Comparison of ENCODE assay signal across 25 mouse cellular contexts in the genomic region with DNA sequence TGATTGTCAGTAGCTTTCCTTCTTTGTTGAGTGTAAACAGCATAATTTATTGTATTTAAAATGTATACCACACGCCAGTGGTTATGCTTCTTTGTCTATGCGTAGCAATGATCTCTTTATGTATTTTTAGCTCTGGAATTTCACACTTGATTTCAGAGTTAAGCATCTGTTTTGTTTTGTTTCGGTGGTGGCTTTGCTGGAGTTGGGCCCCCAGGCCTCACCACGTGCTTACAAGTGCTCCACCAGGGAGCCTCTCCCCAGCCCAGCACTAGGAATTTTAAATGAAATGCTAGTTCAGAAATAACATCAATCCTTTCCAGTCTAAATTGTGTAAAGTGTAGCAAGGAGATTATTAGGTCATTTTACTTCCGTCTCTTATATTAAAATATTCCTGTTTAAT.
DNase-seq lines count a peak whose midpoint lies in the region; ATAC-seq and TF ChIP-seq lines count a peak whose summit lies in the region.
"Had no signal": no experiment of that assay in that cellular context is flagged by ENCODE, and none has a peak within 500 bp of the region (broad histone marks: within the 10 kb centered on the region; RNA-seq: fewer than 3 reads in every experiment).

No protein-coding gene starts in this region.

- peaks cover 20% of the 10 kb centered on the region for H3K4me1 ChIP-seq in forebrain, embryonic 10.5 days
- H3K4me1 ChIP-seq in forebrain, embryonic 16.5 days (replicated peaks; ENCODE audit: control insufficient read depth, insufficient read depth, low read length), result no peaks in the 10 kb centered on the region
- H3K4me1 ChIP-seq in heart, embryonic 12.5 days (replicated peaks), result peaks cover 25% of the 10 kb centered on the region
- H3K4me1 ChIP-seq in heart, adult 2 months (ENCODE audit: control insufficient read depth, insufficient read depth, low read length), result no peaks in the 10 kb centered on the region
- peaks cover 8% of the 10 kb centered on the region; the same call in 1 of the 2 replicates for H3K4me1 ChIP-seq in embryonic facial prominence, embryonic 14.5 days (ENCODE audit: control insufficient read depth, insufficient read depth, low read length)
- peaks cover 8% of the 10 kb centered on the region for H3K4me1 ChIP-seq in limb, embryonic 10.5 days
- H3K4me1 ChIP-seq: forebrain, embryonic 12.5 days; forebrain, embryonic 15.5 days; intestine, embryonic 15.5 days had no signal

- TF ChIP-seq POLR2A in heart, adult 2 months (IDR thresholded peaks at IDR 0.05; ENCODE audit: insufficient read depth, low read depth, low read length), result no peak

- TF ChIP-seq EP300 in heart, adult 2 months (IDR thresholded peaks at IDR 0.05; ENCODE audit: insufficient read depth, low read depth, low read length), result no peak

- no peak for DNase-seq in forebrain, embryonic 10.5 days (ENCODE audit: extremely low spot score, low spot score)
- DNase-seq in heart, adult 2 months, result no peak
- DNase-seq in embryonic facial prominence, embryonic 14.5 days (ENCODE audit: low spot score), result peak; percentile 67
- DNase-seq in limb, embryonic 10.5 days (ENCODE audit: low spot score), result no peak
- DNase-seq: adrenal gland, adult 8-10 months; adrenal gland, postnatal 25 days; cerebellum, adult 11-12 months; cerebellum, adult 8-10 months; cerebellum, postnatal 10 days; cerebellum, postnatal 36 days; gastrocnemius, postnatal 10 days; gastrocnemius, postnatal 36 days; heart, postnatal 36 days; kidney, adult 11 months; kidney, adult 8-10 months had no signal

- H3K36me3 ChIP-seq in forebrain, embryonic 10.5 days (replicated peaks), result no peaks in the 10 kb centered on the region
- no peaks in the 10 kb centered on the region for H3K36me3 ChIP-seq in forebrain, embryonic 16.5 days (ENCODE audit: control insufficient read depth, insufficient read depth)
- no peaks in the 10 kb centered on the region for H3K36me3 ChIP-seq in heart, embryonic 12.5 days
- H3K36me3 ChIP-seq in heart, adult 2 months (ENCODE audit: control insufficient read depth, insufficient read depth, low read length), result no peaks in the 10 kb centered on the region
- H3K36me3 ChIP-seq in embryonic facial prominence, embryonic 14.5 days (ENCODE audit: control insufficient read depth, insufficient read depth, low read length), result no peaks in the 10 kb centered on the region
- H3K36me3 ChIP-seq in limb, embryonic 10.5 days, result no peaks in the 10 kb centered on the region
- H3K36me3 ChIP-seq: embryonic facial prominence, embryonic 15.5 days; forebrain, embryonic 12.5 days; forebrain, embryonic 15.5 days; hindbrain, embryonic 10.5 days; hindbrain, embryonic 13.5 days; intestine, embryonic 15.5 days had no signal

- H3K27me3 ChIP-seq in forebrain, embryonic 10.5 days (ENCODE audit: poor library complexity, severe bottlenecking), result no peaks in the 10 kb centered on the region
- no peaks in the 10 kb centered on the region for H3K27me3 ChIP-seq in forebrain, embryonic 16.5 days (replicated peaks; ENCODE audit: control insufficient read depth, insufficient read depth, low read length)
- no peaks in the 10 kb centered on the region for H3K27me3 ChIP-seq in heart, embryonic 12.5 days (replicated peaks)
- no peaks in the 10 kb centered on the region for H3K27me3 ChIP-seq in heart, adult 2 months (ENCODE audit: control insufficient read depth, insufficient read depth, low read length)
- no peaks in the 10 kb centered on the region for H3K27me3 ChIP-seq in embryonic facial prominence, embryonic 14.5 days (replicated peaks; ENCODE audit: control insufficient read depth, insufficient read depth, low read length)
- H3K27me3 ChIP-seq in limb, embryonic 10.5 days (ENCODE audit: low read depth, poor library complexity, severe bottlenecking), result no peaks in the 10 kb centered on the region
- H3K27me3 ChIP-seq: forebrain, embryonic 12.5 days; forebrain, embryonic 15.5 days; hindbrain, embryonic 13.5 days; intestine, embryonic 15.5 days had no signal

- 55% methylated on average over 5 of the region's 5 CpGs for WGBS in forebrain, embryonic 10.5 days
- 37% methylated on average over 5 of the region's 5 CpGs for WGBS in forebrain, embryonic 16.5 days
- 32% methylated on average over 5 of the region's 5 CpGs for WGBS in heart, embryonic 12.5 days
- 61% methylated on average over 5 of the region's 5 CpGs for WGBS in heart, adult 2 months
- 30% methylated on average over 5 of the region's 5 CpGs for WGBS in embryonic facial prominence, embryonic 14.5 days
- WGBS in limb, embryonic 10.5 days, result 50% methylated on average over 5 of the region's 5 CpGs

- 0 out of 2 replicates have a peak overlapping the region, but pooled peaks have one; percentile 15 for H3K27ac ChIP-seq in forebrain, embryonic 10.5 days
- H3K27ac ChIP-seq in forebrain, embryonic 16.5 days (ENCODE audit: low read length), result no peak overlapping the region
- H3K27ac ChIP-seq in heart, embryonic 12.5 days (ENCODE audit: poor library complexity, severe bottlenecking), result peak overlapping the region; percentile 23; the same call in 1 of the 2 replicates
- no peak overlapping the region for H3K27ac ChIP-seq in heart, adult 2 months
- no peak overlapping the region for H3K27ac ChIP-seq in embryonic facial prominence, embryonic 14.5 days (replicated peaks; ENCODE audit: low read depth, low read length)
- H3K27ac ChIP-seq in limb, embryonic 10.5 days, result peak overlapping the region; percentile 42; the same call in 1 of the 2 replicates
- H3K27ac ChIP-seq: embryonic facial prominence, embryonic 15.5 days; forebrain, embryonic 12.5 days; forebrain, embryonic 15.5 days; hindbrain, embryonic 13.5 days; intestine, embryonic 15.5 days had no signal

- no peak for ATAC-seq in forebrain, embryonic 16.5 days
- no peak for ATAC-seq in heart, embryonic 12.5 days (ENCODE audit: insufficient number of reproducible peaks, low FRiP score)
- 0 out of 2 replicates have a peak, but pooled peaks have one; percentile 18 for ATAC-seq in embryonic facial prominence, embryonic 14.5 days (ENCODE audit: low read depth)
- ATAC-seq: CD4-positive, CD25-positive, alpha-beta regulatory T cell, adult 4 months; forebrain, embryonic 15.5 days; hindbrain, embryonic 16.5 days; intestine, embryonic 15.5 days had no signal

- no peaks in the 10 kb centered on the region for H3K9me3 ChIP-seq in forebrain, embryonic 10.5 days
- H3K9me3 ChIP-seq in forebrain, embryonic 16.5 days (ENCODE audit: control insufficient read depth, low read length), result no peaks in the 10 kb centered on the region
- no peaks in the 10 kb centered on the region for H3K9me3 ChIP-seq in heart, embryonic 12.5 days (replicated peaks)
- H3K9me3 ChIP-seq in embryonic facial prominence, embryonic 14.5 days (ENCODE audit: control insufficient read depth, low read length), result no peaks in the 10 kb centered on the region
- no peaks in the 10 kb centered on the region for H3K9me3 ChIP-seq in limb, embryonic 10.5 days (replicated peaks)
- H3K9me3 ChIP-seq: embryonic facial prominence, embryonic 15.5 days; forebrain, embryonic 12.5 days; forebrain, embryonic 15.5 days; hindbrain, embryonic 10.5 days; hindbrain, embryonic 13.5 days; intestine, embryonic 15.5 days had no signal

- TF ChIP-seq CTCF in heart, adult 2 months (IDR thresholded peaks at IDR 0.05), result no peak

- no peaks in the 10 kb centered on the region for H3K79me2 ChIP-seq in heart, adult 2 months (replicated peaks; ENCODE audit: control insufficient read depth, insufficient read depth, low read length)

- no peak overlapping the region for H3K4me2 ChIP-seq in forebrain, embryonic 16.5 days (ENCODE audit: low read length)
- no peak overlapping the region for H3K4me2 ChIP-seq in heart, embryonic 12.5 days
- H3K4me2 ChIP-seq in embryonic facial prominence, embryonic 14.5 days (ENCODE audit: low read depth, low read length), result no peak overlapping the region
- H3K4me2 ChIP-seq: embryonic facial prominence, embryonic 15.5 days; forebrain, embryonic 12.5 days; forebrain, embryonic 15.5 days; hindbrain, embryonic 13.5 days; intestine, embryonic 15.5 days had no signal

- no peak overlapping the region for H3K9ac ChIP-seq in forebrain, embryonic 16.5 days (replicated peaks; ENCODE audit: low read depth, low read length)
- no peak overlapping the region for H3K9ac ChIP-seq in heart, embryonic 12.5 days
- H3K9ac ChIP-seq in heart, adult 2 months (ENCODE audit: low read depth, low read length), result no peak overlapping the region
- no peak overlapping the region for H3K9ac ChIP-seq in embryonic facial prominence, embryonic 14.5 days (ENCODE audit: low read depth, low read length)
- H3K9ac ChIP-seq: embryonic facial prominence, embryonic 15.5 days; forebrain, embryonic 12.5 days; forebrain, embryonic 15.5 days; hindbrain, embryonic 13.5 days; intestine, embryonic 15.5 days had no signal

- no peak overlapping the region for H3K4me3 ChIP-seq in forebrain, embryonic 10.5 days
- H3K4me3 ChIP-seq in forebrain, embryonic 16.5 days (replicated peaks; ENCODE audit: low read length), result no peak overlapping the region
- H3K4me3 ChIP-seq in heart, embryonic 12.5 days, result no peak overlapping the region
- H3K4me3 ChIP-seq in heart, adult 2 months, result no peak overlapping the region
- no peak overlapping the region for H3K4me3 ChIP-seq in embryonic facial prominence, embryonic 14.5 days (ENCODE audit: low read depth, low read length)
- no peak overlapping the region for H3K4me3 ChIP-seq in limb, embryonic 10.5 days
- H3K4me3 ChIP-seq: embryonic facial prominence, embryonic 15.5 days; forebrain, embryonic 12.5 days; forebrain, embryonic 15.5 days; hindbrain, embryonic 10.5 days; hindbrain, embryonic 13.5 days; intestine, embryonic 15.5 days had no signal

- intact Hi-C loops in heart, adult 2 months (cut with DNase I), result no loop called here

Comparison
In these comparisons a context has a peak if more than half of its experiments do, and no peak if none do; other contexts are left out.
1. H3K27ac ChIP-seq: peak in forebrain, embryonic 10.5 days (single experiment), heart, embryonic 12.5 days (single experiment) and limb, embryonic 10.5 days (single experiment); none in forebrain, embryonic 16.5 days (single experiment), heart, adult 2 months (single experiment) and embryonic facial prominence, embryonic 14.5 days (single experiment).